Mouse (Mus musculus): Measurements from ENCODE around the gene Glod4.

DNA sequence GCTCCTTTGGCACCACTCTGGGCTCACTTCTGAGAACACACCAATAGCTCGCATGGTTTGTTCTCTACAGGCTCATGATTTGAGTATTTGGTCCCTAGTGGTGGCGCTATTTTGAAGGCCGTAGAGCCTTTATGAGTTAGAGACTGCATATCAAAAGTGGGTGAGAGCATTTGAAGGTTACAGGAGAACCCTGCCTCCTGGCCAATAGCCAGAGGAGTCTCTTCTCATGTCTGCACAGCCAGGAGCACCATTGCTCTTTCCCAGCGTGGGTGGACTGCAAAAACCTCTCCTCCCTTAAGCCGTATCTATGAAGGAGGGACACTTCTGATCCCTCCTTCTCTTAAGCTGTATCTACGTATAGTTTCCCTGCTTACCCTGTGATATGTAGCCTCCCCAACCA is 166.2 kb downstream of the Glod4 start:
- no peak for TF ChIP-seq CTCF (IDR thresholded peaks at IDR 0.05)
- no peak for TF ChIP-seq EP300 (IDR thresholded peaks at IDR 0.05)
